Mouse (Mus musculus) liver, postnatal 0 days (tissue): ENCODE results near the gene Mtpn. TPM values are rescaled to one million over a fixed set of nuclear protein-coding genes. Genes with fewer than 3 reads are reported as not detected.

Experiments
- ATAC-seq: fragments of 200-750 bp; cut with Nextera tagmentation; 2 replicates; pipeline ENCODE4 v1.8.0; 2017; ENCODE audit warnings: mild to moderate bottlenecking, moderate library complexity
- DNase-seq: peaks from one replicate; pipeline ENCODE4 v3.0.0-alpha.2; 2016
- H3K27ac ChIP-seq: fragments of 300-500 bp; sonication (generic); 2 replicates; pipeline ENCODE4 v1.5.1; 2014; ENCODE audit warnings: antibody characterized with exemption, moderate library complexity, mild to moderate bottlenecking, low read depth
- H3K27me3 ChIP-seq: fragments of 300-500 bp; sonication (generic); 2 replicates; pipeline ENCODE4 v1.6.1; 2014; ENCODE audit warnings: low read length, control low read depth, mixed read lengths; ENCODE audit not compliant: insufficient read depth
- H3K36me3 ChIP-seq: fragments of 300-500 bp; sonication (generic); replicated peaks from 2 replicates; pipeline ENCODE4 v1.6.1; 2014; ENCODE audit warnings: mild to moderate bottlenecking, control low read depth, low read length, moderate library complexity, mixed read lengths; ENCODE audit not compliant: insufficient read depth
- H3K4me1 ChIP-seq: fragments of 300-500 bp; sonication (generic); 2 replicates; pipeline ENCODE4 v1.6.1; 2014; ENCODE audit warnings: antibody characterized with exemption, mild to moderate bottlenecking, control low read depth; ENCODE audit not compliant: insufficient read depth
- H3K4me2 ChIP-seq: fragments of 300-500 bp; sonication (generic); 2 replicates; pipeline ENCODE4 v1.6.1; 2014; ENCODE audit warnings: low read depth, mild to moderate bottlenecking, low read length, moderate library complexity, mixed read lengths
- H3K4me3 ChIP-seq: fragments of 300-500 bp; sonication (generic); 2 replicates; pipeline ENCODE4 v1.5.1; 2014; ENCODE audit warnings: low read depth, low read length
- H3K9ac ChIP-seq: fragments of 300-500 bp; sonication (generic); replicated peaks from 2 replicates; pipeline ENCODE4 v1.6.1; 2014; ENCODE audit warnings: mild to moderate bottlenecking, moderate library complexity
- H3K9me3 ChIP-seq: fragments of 300-500 bp; sonication (generic); 2 replicates; pipeline ENCODE4 v1.6.1; 2016; ENCODE audit warnings: mild to moderate bottlenecking, control low read depth, low read length, mixed read lengths
- CTCF ChIP-seq: sonication (generic); IDR thresholded peaks from 2 replicates; pipeline ENCODE4 v1.5.1; 2016; ENCODE audit warnings: antibody characterized with exemption, low read depth
- EP300 ChIP-seq: IDR thresholded peaks from 2 replicates; pipeline ENCODE4 v1.6.1; 2016; ENCODE audit warnings: antibody characterized with exemption, low read depth, mild to moderate bottlenecking
- WGBS: fragments of 180-500 bp; shearing (Covaris S2); extraction: QIAGEN DNeasy Blood & Tissue Kit; methylation state at CpG from one replicate; pipeline ENCODE4 v1.1.7; 2014; ENCODE audit not compliant: insufficient replicate concordance; 5-methylcytosine and 5-hydroxymethylcytosine counted together
- polyA plus RNA-seq: library from polyadenylated mRNA; unstranded; fragments of >200 nt; fragmentation: Nextera tagmentation; extraction: Ambion mirVana; gene quantifications from 2 replicates; pipeline ENCODE4 v1.2.1, GENCODE M21; 2015

Mtpn gene
- 34.5 and 40.4 TPM in 2 replicates for polyA plus RNA-seq

- Histone ChIP-seq H3K27me3 (no peaks in the 10 kb centered on the region), H3K4me1 (peaks cover 6% of the 10 kb centered on the region), H3K36me3 (no peaks in the 10 kb centered on the region), H3K9ac (peak within 1 kb of the TSS; percentile 99), H3K9me3 (no peaks in the 10 kb centered on the region), H3K4me3 (peak within 1 kb of the TSS; percentile 100), H3K4me2 (peak within 1 kb of the TSS; percentile 85), H3K27ac (peak within 1 kb of the TSS; percentile 94)
- peak; percentile 99 for ATAC-seq
- TF ChIP-seq CTCF (0 out of 2 replicates have a peak, but pooled peaks have one; percentile 3), EP300 (no peak; the same call in 1 of the 2 replicates)
- under 1% methylated on average over 55 of the region's 61 CpGs for WGBS
- peak; percentile 99 for DNase-seq
Measured at GRCm38 (mm10) chr6:35539304-35540009, at the start of gene Mtpn. Gene Mtpn, minus strand, starts transcription at chr6:35539888.

- Histone ChIP-seq H3K4me1 (no peaks in the 10 kb centered on the region), H3K27ac (no peak overlapping the region), H3K36me3 (no peaks in the 10 kb centered on the region), H3K4me2 (no peak overlapping the region), H3K9me3 (no peaks in the 10 kb centered on the region), H3K9ac (no peak overlapping the region), H3K4me3 (no peak overlapping the region), H3K27me3 (no peaks in the 10 kb centered on the region)
- TF ChIP-seq CTCF (no peak), EP300 (no peak)
- ATAC-seq (no peak), DNase-seq (no peak)
Measured at GRCm38 (mm10) chr6:35568731-35569130, 29.0 kb upstream of the Mtpn start.

GRCm38 (mm10) chr6:35567755-35568154, 28.1 kb upstream of the Mtpn start:
- no peak for TF ChIP-seq EP300
- peak; percentile 60 for TF ChIP-seq CTCF
- Histone ChIP-seq H3K9ac (no peak overlapping the region), H3K36me3 (no peaks in the 10 kb centered on the region), H3K4me2 (no peak overlapping the region), H3K27me3 (no peaks in the 10 kb centered on the region), H3K4me3 (no peak overlapping the region), H3K27ac (no peak overlapping the region), H3K4me1 (no peaks in the 10 kb centered on the region), H3K9me3 (no peaks in the 10 kb centered on the region)
- ATAC-seq: no peak
- DNase-seq: no peak

GRCm38 (mm10) chr6:35559950-35560349, 20.3 kb upstream of the Mtpn start:
- no peak for ATAC-seq
- Histone ChIP-seq H3K4me3 (no peak overlapping the region), H3K27ac (no peak overlapping the region), H3K4me2 (no peak overlapping the region), H3K36me3 (no peaks in the 10 kb centered on the region), H3K9ac (no peak overlapping the region), H3K27me3 (no peaks in the 10 kb centered on the region), H3K9me3 (no peaks in the 10 kb centered on the region), H3K4me1 (no peaks in the 10 kb centered on the region)
- DNase-seq: no peak
- no peak for TF ChIP-seq EP300
- 15% methylated on average over 2 of the region's 2 CpGs for WGBS

GRCm38 (mm10) chr6:35544352-35544751, 4.7 kb upstream of the Mtpn start:
- no peak for DNase-seq
- TF ChIP-seq CTCF (no peak), EP300 (no peak)
- no peak overlapping the region for H3K27ac ChIP-seq
- no peak overlapping the region for H3K9ac ChIP-seq
- no peak overlapping the region for H3K4me2 ChIP-seq
- H3K4me1 ChIP-seq: no peaks in the 10 kb centered on the region
- ATAC-seq: no peak
- peaks cover 3% of the 10 kb centered on the region; the same call in 1 of the 2 replicates for H3K9me3 ChIP-seq
- no peaks in the 10 kb centered on the region for H3K27me3 ChIP-seq
- no peak overlapping the region for H3K4me3 ChIP-seq
- no peaks in the 10 kb centered on the region for H3K36me3 ChIP-seq

- Histone ChIP-seq H3K9me3 (peaks cover 3% of the 10 kb centered on the region; the same call in 1 of the 2 replicates), H3K36me3 (no peaks in the 10 kb centered on the region), H3K4me3 (no peak overlapping the region), H3K27ac (no peak overlapping the region), H3K9ac (no peak overlapping the region), H3K27me3 (no peaks in the 10 kb centered on the region), H3K4me1 (peaks cover under 1% of the 10 kb centered on the region; the same call in 1 of the 2 replicates), H3K4me2 (no peak overlapping the region)
- TF ChIP-seq EP300: no peak
- no peak for DNase-seq
- WGBS: 71% methylated on average over 8 of the region's 8 CpGs
- ATAC-seq: no peak
Measured at GRCm38 (mm10) chr6:35542656-35543400, 3.1 kb upstream of the Mtpn start.
